Mouse (Mus musculus): ENCODE results near the gene Dync1li1.

The Dync1li1 gene

GRCm38 (mm10) chr9:114729911-114730805 is 41.6 kb downstream of the Dync1li1 start:
- no peak for DNase-seq

GRCm38 (mm10) chr9:114731011-114731755 is 42.6 kb downstream of the Dync1li1 start, which contains the start of gene Cmtm6:
TSS of gene Cmtm6 (plus strand) at chr9:114731116.
- peak; percentile 98 to 99 for DNase-seq

GRCm38 (mm10) chr9:114731871-114732682 is 43.5 kb downstream of the Dync1li1 start:
- peak in 1 of 2 experiments; percentile 51 for DNase-seq

GRCm38 (mm10) chr9:114733238-114733637 is 44.6 kb downstream of the Dync1li1 start:
- DNase-seq = no peak

- peak; percentile 67 for DNase-seq
These were observed 47.9 kb downstream of the Dync1li1 start for GRCm38 (mm10) chr9:114736442-114736841.

- no peak for DNase-seq
These were observed 51.7 kb downstream of the Dync1li1 start for GRCm38 (mm10) chr9:114740336-114740735.

- DNase-seq = no peak
These were observed 54.1 kb downstream of the Dync1li1 start for GRCm38 (mm10) chr9:114742731-114743130.

- DNase-seq = no peak
These were observed 56.6 kb downstream of the Dync1li1 start for GRCm38 (mm10) chr9:114745163-114745562.

GRCm38 (mm10) chr9:114745654-114746053 is 57.1 kb downstream of the Dync1li1 start:
- no peak for DNase-seq

GRCm38 (mm10) chr9:114747012-114747411 is 58.4 kb downstream of the Dync1li1 start:
- no peak for DNase-seq

- DNase-seq = no peak
These were observed 58.9 kb downstream of the Dync1li1 start for GRCm38 (mm10) chr9:114747466-114747865.

- DNase-seq = no peak
These were observed 63.0 kb downstream of the Dync1li1 start for GRCm38 (mm10) chr9:114751582-114751981.

GRCm38 (mm10) chr9:114752311-114752710 is 63.7 kb downstream of the Dync1li1 start:
- DNase-seq = no peak

GRCm38 (mm10) chr9:114752863-114753484 is 64.4 kb downstream of the Dync1li1 start:
- DNase-seq = peak; percentile 93

- no peak for DNase-seq
These were observed 69.7 kb downstream of the Dync1li1 start for GRCm38 (mm10) chr9:114758272-114758671.

GRCm38 (mm10) chr9:114758801-114759200 is 70.2 kb downstream of the Dync1li1 start:
- no peak for DNase-seq

- no peak for DNase-seq
These were observed 71.3 kb downstream of the Dync1li1 start for GRCm38 (mm10) chr9:114759886-114760285.

GRCm38 (mm10) chr9:114760353-114760752 is 71.8 kb downstream of the Dync1li1 start:
- no peak for DNase-seq

GRCm38 (mm10) chr9:114761848-114762247 is 73.3 kb downstream of the Dync1li1 start:
- DNase-seq = no peak

GRCm38 (mm10) chr9:114763341-114763740 is 74.8 kb downstream of the Dync1li1 start:
- DNase-seq = peak; percentile 60 to 70

GRCm38 (mm10) chr9:114767030-114767429 is 78.4 kb downstream of the Dync1li1 start:
- peak; percentile 42 to 55 for DNase-seq

GRCm38 (mm10) chr9:114767507-114767906 is 78.9 kb downstream of the Dync1li1 start:
- DNase-seq = no peak
